Mouse (Mus musculus): ENCODE measurements around the gene Rbm12b1.
"Not testable (repeated sequence)": the region's sequence is repeated elsewhere in the genome, so short reads cannot be mapped to it uniquely, and the experiment has no call there.

The Rbm12b1 gene

DNA sequence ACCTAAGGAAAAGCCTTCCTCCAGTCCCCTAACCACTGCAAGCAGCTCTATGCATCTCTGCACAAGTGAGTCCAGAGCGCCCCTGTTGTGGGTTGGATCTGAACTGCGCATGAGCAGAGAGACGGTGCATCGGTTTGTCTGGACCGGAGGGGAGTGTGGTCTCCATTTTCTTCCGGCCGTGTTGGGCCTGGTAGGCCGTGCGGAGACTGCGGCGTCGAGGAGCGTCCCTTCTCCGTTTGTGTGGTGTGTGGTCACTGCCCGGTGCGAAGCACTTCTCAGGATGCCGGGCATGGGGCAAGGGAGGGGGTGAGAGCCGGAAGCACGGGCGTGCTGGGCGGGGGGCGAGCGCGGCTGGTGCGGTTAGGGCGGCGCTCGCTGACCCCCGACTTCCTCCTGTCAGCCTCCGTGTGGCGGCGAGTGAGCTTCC is at the start of gene Rbm12b1:
TSS of gene Rbm12b1 (plus strand) at position 124 of the 427 bp plus-strand sequence.
- DNase-seq = peak; percentile 87

DNA sequence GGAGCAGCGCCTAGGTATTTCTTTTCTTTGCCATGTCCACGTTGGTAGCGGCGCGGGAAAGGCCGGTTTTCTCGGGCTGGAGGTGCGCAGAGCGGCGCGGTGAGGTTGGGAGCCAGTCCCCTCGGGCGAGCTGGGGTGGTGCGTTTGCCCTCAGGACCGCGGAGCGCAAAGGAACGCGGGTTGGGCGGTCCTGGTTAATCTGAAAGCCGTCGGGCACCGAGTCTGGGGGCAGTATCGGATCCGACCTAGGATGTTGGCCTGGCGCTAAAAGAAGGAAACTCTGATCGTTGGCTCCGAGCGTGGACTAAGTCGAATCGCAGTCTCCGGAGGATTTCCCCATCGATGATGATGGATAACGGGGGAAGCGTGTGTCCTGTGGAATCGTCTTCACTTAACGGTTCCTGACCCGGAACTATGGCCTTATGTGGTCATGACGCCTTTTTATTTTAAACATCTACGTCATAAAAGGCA is 563 bp downstream of the Rbm12b1 start:
- DNase-seq = not testable (repeated sequence)

DNA sequence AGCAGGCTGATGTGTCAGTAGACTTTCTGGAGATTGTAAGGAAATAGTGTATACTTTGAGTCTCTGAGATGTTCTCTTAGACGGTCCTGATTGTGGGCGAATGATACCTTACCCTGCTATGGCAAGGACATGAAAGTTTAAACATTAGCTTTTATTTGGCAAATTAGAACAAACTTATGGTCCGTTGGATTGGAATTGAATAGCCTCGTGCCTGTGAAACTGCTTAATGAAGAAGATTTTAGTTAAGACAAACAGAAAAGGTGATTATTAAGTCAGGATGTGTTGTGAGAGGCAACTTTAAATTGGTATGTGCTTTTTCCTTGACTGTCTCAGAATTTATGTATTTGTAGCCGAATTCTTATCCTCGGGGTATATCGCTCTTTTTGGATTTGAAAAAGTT is 1.5 kb downstream of the Rbm12b1 start:
- DNase-seq = not testable (repeated sequence)

DNA sequence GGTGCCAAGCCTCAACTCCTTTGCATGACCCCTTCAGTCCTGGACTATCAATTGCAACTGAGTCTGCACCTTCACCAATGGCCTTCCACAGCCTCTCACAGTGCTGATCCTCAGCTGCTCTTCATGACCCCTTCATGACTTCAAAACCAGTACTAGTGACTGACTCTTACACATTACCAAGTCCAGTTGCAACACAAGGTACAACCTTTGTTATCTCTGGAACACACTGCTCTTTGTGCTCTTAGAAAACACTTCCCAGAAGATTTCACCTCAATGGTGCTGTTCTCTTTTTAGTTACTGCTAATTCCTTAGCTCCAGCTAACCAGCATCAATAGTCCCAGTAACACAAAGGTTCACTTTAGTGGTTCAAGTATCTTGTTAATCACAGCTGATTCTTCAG is 7.6 kb downstream of the Rbm12b1 start:
- DNase-seq = no peak

DNA sequence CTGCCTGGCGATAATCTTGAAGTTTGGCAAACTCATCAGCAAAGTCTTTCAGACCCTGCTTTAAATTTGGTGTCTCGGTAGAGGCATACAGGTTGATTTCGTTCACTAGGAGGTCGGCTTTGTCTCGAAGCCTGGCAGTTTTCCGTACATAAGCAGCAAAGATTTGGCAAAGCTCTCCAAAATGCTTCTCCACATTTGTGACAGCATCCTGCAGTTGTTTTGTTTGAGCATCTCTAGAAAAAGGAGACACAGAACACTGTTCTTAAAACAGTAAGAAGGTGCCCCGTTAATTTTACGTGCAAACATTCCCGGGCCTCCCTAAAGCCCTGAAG is 30.9 kb downstream of the Rbm12b1 start:
- peak; percentile 5 for DNase-seq

DNA sequence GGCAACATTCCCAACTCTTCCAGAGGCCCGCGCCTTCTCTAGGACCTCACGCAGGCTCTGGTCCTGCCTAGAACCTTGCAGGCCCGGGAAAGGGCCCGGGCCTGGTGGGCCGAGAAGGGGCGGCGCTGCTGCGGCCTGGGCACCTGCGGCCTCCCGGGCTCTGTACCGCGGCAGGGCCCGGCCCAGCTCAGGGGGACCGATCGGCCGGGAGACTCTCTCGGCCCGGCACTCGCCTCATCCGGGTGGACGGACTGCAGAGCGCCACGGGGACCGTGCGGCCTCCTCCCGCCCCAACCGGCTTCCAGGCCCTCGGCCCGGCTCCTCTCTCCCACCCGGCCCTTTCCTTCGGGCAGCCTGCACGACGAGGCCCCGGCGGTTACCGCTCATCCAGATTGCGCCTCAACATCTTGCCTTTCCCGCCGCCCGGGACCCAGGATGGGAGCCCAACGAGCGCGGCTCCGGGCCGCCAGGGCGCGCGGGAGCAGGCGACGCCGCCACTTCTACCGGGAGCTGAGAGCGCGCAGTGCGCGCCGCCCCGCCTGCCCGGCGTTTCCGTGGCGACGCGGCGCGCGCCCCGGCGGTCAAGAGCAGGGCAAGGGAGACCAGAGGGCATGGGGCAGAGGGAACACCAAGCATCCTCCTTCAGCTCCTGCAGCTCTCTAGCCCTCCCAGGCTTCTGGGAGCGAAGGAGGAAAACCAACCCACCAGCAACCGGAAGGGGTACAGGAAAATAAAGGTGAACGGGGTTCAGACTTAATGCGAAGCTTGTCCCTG is 31.4 kb downstream of the Rbm12b1 start, which contains the start of gene Fam92a:
TSS of gene Fam92a (minus strand) at position 698 of the 774 bp plus-strand sequence.
- DNase-seq = peak; percentile 80

DNA sequence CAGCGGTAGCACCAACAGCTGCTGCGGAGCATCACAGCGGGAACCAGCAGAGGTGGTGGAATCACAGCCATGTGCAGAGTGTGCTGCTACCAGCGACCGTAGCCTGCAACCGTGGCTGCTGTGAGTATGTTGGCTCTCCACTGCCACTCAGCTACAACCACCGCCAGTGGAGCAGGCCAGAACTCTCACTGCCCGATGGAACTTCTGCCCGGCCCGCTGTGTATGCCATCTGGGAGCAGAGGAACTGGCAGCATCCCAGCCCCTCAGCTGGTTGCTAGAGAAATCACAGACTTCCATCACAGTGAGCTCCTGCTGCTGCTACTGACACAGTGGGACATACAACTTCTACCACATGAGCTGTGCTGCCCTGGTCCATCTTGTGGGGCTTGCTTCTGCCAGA is 38.9 kb downstream of the Rbm12b1 start:
- peak; percentile 28 for DNase-seq

Measured in right cerebral cortex, postnatal 25 days (tissue).